Mouse (Mus musculus) lung, postnatal 10 days (tissue): ENCODE results near the gene Klrb1.
A peak's percentile ranks its signal among the peaks of the same experiment; 100 is the strongest.
"Not testable (repeated sequence)": the region's sequence is repeated elsewhere in the genome, so short reads cannot be mapped to it uniquely, and the experiment has no call there.

Source experiments
- DNase-seq: peaks from one replicate; pipeline ENCODE4 v3.0.0; 2021

Klrb1 gene

DNA sequence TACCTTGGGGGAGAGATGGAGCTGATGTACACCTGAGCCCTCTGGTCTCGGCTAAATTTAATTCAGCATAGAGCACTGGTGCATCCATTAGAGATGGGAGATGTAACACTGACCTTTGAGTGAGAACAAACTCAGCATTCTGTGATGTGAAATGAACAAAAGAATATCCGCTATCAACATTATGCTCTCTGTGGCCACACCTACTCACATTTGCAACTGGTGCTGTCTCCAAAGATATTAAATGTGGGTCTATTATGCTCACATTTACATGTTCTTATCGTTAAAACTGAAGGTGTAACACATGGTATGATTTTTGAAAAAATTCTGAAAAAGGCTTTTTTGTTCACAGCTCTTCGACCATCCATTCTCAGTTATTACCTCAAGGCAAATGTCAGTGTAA is at the start of gene Klrb1:
TSS of gene Klrb1 (minus strand) at position 101 of the 400 bp plus-strand sequence.
- no peak for DNase-seq

DNA sequence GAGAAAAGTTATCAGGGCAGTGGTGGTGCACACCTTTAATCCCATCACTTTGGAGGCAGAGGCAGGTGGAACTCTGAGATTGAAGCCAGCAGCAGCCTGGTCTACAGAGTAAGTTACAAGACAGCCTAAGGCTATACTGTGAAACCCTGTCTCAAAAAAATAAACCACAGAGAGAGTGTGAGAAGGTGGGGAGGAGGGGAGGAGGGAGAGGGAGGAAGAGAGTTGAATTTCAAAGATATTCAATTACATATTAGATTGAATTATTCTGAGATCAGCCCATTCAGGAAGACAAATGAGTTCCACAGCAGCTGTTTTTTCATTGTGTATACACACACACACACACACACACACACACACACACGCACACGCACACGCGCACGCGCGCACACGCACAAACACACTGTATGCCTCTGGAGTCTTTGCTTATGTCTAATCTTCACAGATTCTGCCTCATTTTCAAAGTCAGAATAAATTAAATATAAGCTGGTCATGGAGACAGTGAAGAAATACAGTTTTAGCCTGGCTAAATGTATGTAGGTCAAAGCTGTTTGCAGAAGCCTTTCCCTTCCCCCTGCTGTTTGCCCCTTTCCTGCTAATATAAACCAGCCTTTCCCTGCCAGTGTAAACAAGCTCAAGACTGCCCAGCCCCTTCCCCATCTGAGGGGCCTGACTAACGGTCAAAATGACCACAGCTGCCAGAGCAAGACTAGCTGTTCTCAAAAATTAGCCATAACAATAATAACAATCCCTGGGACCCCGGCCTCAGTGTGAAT is 46.8 kb upstream of the Klrb1 start:
- DNase-seq = no peak

DNA sequence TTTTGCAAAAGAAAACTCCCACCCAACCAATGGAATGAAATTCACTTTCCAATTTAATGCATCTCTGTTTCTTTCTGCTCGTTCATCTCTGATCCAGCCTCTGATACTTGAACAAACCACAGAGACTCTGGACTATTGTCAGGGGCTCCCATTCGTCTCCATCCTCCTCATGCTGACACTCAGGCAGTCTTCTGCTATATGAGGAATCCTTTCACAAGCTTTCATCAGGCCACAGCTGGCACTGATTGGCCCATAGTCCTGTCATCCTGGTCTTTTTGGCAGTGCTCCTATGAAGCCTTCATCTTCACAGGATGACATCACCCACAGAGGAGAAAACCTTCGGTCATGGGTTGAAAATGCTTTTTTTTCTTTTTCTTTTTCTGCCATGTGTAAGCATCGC is 45.2 kb upstream of the Klrb1 start:
- no peak for DNase-seq

DNA sequence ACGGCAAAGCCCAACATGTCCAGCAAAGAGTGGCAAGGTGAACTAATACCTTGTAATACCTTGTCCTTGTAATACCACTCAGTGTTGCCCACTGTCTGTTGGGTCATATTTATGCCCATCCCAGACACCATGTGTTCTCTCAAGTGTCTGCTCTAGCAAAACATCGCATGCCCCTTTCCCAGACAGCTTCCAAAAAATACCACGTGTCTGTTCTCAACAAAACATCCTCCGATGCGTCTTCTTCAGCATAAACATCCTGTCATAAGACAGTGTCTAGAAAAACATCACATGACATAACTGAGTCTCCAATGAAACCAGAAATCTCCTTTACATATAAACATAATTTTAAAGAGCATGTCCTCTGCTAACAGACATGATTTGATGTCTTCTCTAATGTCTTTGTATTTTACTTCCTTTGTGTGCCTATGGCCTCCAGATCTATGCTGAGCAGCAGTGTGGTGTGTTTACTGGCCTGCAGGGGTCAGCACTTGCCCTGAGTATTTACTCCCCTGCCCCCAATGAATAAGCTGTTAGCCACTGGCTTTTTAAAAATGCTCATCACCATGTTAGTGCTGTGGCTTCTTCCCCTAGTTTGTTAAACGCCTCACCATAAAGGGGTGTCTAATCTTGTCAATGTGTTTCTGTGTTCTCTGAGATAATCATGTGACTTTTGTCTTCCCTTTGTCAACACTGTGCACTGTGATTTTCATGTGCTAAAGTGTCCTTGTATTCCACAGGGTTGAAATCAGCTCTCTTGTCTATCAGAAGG is 43.8 kb upstream of the Klrb1 start:
- DNase-seq = peak; percentile 60

DNA sequence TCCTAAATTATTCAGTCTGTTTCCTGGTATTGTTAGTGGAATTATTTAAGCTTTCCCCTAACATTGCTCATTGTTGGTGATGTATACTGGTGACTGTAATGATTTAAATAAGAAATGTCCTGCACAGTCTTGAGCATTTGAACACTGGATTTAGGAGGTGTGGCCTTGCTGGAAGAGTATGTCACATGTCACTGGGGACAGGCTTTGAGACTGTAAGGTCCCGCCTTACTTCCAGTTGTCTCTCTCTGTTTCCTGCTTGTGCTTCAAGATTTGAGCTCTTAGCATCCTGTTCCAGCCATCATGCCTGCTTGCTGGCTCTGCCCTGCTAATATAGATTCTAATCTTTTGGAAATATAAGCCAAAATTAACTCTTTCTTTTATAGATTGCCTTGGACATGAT is 42.4 kb upstream of the Klrb1 start:
- DNase-seq = no peak

DNA sequence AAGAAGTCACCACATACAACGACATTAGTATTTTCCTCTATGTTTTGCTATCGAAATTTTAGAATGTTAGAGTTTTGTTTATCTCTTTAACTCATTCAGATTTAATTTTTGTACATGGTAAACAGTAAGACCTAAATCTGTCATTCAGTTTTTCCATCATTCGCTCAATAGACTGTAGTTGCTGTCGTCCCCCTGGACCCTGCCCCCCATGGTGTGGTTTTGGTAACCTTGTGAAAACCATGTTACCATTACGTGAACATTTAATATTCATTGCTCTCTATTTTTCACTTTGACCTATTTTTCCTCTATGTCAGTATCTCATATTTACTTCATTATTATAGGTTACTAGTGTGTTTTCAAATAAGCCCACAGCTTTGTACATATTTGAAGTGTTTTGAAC is 41.7 kb upstream of the Klrb1 start:
- no peak for DNase-seq

DNA sequence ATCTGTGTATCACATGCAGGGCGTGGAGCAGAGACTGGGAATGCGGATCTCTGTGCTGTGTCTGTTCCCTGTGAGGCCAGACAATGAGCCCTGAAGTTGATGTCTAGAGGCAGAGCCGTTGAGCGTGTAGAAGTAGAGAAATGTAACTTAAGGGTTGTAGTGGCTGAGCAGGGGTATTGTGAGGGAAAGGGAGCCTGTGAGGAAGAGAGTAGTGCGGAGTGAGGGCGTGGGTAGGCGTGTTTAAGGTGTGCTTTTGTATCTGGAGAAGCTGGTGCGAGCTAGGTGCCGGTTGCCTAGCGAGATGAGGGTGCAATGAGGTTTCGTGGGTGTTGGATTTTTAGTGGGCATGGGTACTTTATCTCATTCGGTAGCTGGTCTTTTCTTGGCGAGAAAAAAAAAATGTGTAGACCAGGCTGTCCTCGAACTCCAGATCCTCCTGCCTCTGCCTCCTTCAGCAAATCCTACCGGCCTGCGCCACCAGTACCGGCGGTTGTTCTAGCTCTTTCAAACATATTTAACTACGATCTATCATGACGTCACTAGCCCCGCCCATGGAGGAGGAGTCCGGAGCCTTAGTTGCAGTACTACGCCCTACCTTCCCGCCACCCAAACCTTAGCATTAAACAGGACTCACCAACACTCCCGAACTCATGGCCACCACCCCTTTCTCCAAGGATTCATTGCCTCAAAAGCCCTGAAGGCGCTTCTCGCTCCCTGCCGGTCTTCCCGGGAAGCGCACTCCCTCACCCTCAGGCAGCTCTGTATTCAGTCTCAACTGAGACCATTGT is 41.1 kb upstream of the Klrb1 start:
- DNase-seq = peak; percentile 98

DNA sequence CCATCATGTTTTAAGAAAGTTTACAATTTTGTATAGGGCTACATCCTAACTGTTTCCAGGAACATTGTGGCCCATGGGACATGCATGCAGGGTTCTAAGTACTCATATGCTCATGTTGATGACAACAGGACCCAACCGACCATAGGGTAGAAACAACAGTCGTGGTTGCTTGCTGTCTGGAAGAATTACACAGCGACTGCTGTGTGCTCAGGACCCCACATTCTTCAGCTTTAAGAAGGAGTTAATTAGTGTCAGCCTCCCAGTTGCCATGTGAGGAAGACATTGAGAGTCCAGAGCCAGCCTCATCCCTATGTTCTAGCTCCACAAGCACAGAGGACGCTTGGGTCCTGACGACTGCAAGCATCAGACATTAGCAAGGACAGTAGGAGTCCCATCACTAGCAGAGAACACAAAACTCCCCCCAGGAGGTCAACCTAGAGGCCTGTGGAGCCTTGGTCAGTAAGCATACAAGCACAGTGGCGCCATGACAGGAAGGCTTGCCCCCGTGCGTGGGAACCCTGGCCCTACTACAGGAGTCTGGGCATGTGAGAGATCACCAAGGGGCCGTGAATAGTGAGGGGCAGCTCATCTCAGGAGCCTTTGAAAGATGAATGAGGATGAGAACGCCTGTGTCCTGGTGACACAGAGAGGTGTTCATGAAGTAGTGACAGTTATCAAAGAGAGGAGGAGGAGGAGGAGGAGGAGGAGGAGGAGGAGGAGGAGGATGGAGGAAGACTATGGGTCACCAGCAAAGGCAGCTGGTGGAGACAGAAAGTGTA is 40.2 kb upstream of the Klrb1 start:
- not testable (repeated sequence) for DNase-seq

DNA sequence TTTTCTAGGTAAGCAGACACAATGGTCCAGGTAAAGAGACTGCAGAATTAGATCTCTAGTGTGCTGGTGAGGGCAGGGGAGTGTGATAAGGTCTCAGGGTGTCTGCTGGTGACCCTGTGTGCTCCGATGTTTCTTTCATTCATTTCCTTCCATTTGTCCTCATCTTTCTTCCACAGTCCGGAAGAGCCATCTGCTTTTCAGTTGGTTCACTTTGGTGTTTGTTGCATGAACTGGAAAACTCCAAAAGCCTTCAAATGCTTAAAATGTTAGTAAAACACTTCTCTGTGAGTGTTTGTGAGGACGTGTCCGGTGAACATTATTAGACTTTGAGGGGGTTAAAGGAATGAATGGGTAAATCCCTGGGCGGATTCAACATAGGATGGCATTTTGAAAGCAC is 38.3 kb upstream of the Klrb1 start:
- no peak for DNase-seq

DNA sequence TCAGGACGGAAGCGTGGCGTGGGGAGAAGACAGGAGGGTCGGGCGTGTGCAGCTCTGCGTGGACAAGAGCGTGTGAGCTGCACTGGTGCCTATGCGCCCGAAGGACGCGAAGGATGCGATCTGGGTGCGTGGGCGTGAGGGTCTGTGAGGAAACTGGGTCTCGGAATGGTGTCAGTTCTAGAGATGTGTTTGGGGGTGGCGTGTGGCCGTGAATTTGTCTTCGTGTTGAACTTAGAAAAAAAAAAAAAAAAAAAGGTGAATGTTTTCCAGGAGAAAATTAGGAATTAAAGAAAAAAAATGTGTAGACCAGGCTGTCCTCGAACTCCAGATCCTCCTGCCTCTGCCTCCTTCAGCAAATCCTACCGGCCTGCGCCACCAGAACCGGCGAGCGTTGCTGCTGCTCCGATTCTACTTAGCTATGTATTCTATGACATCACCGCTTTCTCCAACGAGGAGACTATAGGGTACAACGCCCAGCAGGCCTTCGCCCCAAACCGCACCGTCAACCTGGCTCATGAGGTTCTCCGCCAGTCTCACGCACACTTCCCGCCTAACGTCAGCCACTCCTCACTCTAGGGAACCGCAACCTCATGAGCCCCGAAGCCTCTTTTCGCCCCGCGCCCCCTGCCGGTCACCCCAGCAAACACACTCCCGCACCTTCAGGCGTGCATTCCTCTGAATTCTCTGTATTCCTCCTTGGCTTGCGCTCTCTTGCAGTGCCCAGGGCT is 37.7 kb upstream of the Klrb1 start:
- DNase-seq = peak; percentile 92

DNA sequence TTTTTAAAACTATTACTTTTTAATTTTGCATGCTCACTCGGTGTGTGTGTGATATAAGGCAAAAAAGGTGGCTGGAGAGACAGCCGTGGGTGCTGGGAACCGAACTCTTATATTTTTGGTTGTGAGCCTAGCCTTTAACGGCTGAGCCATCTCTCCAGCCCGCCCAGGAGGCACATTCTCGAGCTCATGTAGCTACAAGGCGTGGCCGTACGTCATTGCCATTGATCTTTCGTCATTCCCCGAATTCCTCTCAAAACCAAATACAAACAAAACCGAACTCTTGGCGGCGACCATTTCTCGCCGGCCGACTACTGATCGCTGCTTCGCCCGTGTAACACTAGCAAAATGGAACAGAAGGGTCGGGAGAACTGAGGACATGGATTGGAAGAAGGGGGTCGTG is 37.2 kb upstream of the Klrb1 start:
- DNase-seq = peak; percentile 93

DNA sequence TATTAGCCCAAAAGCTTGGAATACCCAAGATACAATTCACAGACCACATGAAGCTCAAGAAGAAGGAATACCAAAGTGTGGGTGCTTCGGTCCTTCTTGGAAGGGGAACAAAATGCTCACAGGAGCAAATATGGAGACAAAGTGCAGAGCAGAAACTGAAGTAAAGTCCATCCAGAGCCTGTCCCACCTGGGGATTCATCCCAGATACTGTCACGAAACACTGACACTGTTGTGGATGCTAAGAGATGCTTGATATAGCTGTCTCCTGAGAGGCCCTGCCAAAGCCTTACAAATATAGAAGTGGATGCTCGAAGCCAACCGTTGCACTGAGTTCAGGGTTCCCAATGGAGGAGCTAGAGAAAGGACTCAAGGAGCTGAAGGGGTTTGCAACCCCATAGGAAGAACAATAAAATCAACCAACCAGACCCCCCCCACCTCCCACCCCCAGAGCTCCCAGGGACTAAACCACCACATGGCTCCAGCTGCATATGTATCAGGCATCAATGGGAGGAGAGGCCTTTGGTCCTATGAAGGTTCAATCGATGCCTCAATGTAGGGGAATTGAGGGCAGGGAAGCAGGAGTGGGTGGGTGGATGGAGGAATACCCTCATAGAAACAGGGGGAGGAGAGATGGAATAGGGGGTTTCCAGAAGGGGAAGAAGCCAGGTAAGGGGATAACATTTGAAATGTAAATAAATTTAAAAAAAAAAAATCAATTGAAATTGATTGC is 36.5 kb upstream of the Klrb1 start:
- DNase-seq = no peak

DNA sequence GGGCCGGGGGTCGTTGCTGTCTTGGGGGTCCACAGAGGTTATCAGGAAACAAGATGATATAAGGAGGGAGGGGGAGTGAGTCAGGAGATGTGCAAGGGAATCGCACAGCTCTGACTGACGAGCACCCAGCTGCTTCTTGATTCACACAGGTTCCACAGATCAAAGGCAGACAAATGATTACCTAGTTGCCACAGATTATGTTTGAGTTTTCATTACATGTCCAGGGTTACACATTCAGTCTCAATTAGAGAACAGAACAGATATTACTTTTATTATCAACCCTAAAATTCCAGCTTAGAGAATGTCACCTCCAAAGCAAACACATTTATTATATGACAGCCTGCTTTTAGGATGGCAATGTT is 32.5 kb upstream of the Klrb1 start:
- DNase-seq = not testable (repeated sequence)

DNA sequence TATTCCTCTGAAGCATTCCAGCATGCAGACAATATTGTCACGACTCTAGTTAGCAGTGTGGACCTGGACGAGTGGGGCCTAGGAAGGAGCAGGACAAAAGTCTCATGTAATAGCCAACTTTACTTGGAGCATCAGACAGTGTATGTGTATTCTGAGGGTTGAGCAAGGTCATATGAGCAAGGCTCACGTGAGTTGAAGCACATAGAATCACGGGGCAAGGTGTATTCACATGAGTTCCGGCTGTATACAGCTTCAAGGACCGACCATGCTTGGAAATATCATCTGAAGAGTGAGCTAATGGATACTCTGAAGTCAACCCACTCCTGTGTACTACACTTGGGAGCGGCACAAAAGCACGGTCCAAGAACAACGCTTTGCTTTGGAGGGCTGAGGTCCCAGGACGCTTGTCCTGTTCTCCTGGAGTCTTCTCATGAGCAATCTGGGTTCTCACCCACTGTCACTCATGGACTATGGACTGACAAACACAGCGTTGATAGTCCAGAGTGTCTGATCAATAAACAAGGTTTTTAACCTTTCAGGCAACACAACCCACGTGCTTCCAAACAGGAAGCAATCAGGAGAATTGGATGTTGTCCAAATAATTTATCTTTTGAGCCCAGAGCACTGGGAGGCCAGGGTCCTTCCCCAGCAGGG is 32.0 kb upstream of the Klrb1 start:
- not testable (repeated sequence) for DNase-seq

DNA sequence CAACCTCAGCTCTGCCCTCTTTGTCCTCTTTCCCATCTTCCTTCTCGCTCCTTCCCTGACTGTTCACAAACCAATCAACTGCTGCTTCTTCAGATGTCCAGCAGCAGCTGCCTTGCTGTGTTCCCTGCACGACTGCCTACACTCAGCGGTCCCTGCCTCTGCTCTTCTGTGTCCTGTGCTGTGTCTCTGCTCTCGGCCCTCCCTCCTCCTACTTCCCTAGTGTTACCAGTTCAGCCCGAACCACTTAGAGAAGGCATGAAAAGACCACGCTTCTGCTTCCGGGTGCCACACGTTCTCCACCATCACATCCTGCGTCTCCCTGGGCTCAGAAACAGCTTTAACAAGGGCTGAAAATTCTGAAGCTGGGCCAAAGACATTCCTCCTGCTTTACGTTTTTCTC is 31.4 kb upstream of the Klrb1 start:
- not testable (repeated sequence) for DNase-seq

DNA sequence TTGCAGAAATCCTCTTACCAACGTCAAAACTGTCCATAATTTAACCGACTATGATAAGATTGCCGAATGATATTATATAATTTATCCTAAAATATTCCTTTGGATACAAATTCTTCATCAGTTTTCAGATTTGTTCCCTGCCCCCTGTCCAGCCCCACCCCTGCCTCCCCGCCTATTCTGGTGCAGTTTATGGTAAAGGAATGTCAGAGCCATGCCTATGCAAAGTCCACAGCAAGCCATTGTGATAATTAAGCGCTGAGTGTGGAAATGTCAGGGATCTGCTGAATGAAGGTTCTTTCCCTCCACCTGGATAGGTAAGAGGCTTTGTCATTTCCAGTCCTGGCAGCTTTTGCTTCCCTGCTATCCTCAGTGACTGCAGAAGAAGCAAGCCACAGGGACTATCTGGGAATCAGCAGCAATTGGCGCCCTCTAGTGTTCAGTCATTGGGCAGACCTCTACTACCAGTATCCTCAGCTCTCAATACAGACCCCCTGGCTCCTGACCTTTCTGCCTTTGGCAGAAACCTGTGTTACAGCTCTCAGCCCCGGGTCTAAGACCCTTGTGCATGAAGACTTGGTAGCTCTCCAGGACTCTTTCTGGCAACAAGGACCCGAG is 30.9 kb upstream of the Klrb1 start:
- DNase-seq = peak; percentile 90

DNA sequence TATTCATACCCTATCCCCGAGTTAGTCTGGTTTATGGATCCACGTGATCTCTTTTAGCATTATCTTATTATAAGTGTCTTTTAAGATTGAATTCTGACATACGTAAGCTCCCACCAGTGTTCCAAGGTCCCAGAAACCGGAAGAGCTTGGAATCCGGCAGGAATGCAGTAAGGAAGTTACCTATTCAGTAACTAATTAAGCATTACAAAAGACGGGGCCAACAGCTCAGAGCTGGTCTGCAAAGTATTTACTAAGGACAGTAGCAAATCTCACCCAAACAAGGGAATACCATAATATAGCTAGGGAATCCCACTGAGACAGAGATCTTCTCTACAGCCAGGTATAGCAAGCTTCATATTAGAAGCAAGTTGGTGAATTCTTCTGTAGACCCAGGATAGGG is 24.1 kb upstream of the Klrb1 start:
- DNase-seq = not testable (repeated sequence)

DNA sequence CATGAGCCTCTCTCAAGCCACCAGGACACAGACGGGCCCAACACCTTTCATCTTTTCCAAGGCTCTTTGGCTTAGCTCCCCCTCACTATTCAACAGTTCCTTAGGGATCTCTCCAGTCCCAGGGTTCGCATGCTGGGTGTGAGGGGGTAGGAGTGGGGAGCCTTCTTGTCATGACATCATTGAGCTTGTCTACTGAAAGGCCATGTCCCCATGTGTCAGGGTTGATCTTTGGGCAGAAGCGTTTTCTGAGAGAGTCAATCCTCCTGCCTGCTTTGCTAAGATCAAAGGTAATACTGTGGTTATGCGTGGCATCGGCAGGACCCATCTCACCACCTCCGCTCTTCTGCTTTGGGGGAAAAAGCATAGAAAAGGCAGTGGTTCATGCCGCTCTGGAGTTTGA is 14.6 kb upstream of the Klrb1 start:
- DNase-seq = no peak

DNA sequence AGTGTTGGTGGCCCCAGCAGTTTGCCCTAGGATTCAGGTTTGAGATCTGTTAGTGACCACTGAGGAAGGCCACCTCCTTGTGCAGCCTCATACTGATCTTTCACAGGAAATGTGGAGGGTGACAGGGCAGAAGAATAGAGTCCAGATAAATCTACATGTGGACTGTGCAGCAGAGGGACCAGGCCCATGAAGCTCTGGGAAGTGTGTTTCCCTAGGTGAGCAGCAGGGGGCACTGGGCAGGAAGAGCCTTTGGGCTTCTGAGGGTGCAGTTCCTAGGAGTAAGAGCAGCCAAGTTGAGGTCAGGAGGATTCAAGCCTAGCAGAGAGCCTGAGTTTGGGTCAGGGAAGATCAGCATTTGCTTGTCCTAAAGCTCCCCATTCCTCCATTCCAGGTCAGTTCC is 13.2 kb upstream of the Klrb1 start:
- peak; percentile 46 for DNase-seq

DNA sequence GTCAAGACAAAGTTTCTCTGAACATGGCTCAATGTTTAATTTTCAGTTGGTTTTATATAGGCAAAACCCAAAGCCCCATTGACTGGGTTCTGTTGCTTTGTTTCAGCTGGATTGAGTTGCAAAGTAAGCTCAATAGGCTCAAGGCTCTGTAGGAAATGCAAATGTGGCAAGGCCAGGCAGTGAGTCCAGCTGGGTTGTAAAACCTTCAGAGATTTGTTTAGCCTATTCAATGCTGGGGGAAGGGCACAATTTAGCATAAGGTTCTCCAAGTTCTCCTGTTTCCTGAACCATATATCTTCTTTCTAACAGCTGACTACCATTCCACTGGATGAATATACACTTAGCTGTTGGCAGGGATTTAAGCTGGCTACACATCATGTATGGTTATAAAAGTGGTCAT is 12.0 kb upstream of the Klrb1 start:
- DNase-seq = no peak
